Mouse (Mus musculus): Measurements from ENCODE around the gene Btbd9. TPM values are rescaled to one million over a fixed set of nuclear protein-coding genes. Genes with fewer than 3 reads are reported as not detected.
A peak's percentile ranks its signal among the peaks of the same experiment; 100 is the strongest.

Btbd9 gene
- polyA plus RNA-seq, 1 experiment from 2014 or later = 63.0 TPM

DNA sequence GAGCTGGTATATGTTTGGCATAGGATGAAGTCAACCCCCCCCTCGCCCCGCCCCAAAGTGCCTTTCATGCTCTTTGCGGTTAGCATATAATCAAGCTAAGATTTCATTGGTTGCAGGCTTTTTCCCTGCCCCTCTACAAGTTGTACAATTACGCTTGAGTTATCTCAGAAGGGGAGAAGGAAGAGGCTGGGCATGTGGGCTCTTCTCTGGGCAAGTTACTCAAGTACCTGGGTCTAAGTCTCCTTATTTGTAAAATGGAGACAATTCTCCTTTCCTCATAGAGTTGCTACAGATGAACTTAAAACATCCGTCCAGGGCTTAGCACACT lies 33.7 kb upstream of the Btbd9 start:
- Histone ChIP-seq H3K27me3 (ENCODE audit: low read depth, poor library complexity, severe bottlenecking) (no peaks in the 10 kb centered on the region), H3K36me3 (peaks cover 13% of the 10 kb centered on the region), H3K4me1 (peaks cover 46% of the 10 kb centered on the region), H3K9me3 (replicated peaks) (no peaks in the 10 kb centered on the region), H3K27ac (replicated peaks) (no peak overlapping the region), H3K4me3 (no peak overlapping the region)
- WGBS = 95% methylated on average over 5 of the region's 5 CpGs
- DNase-seq (ENCODE audit: low spot score) = no peak

DNA sequence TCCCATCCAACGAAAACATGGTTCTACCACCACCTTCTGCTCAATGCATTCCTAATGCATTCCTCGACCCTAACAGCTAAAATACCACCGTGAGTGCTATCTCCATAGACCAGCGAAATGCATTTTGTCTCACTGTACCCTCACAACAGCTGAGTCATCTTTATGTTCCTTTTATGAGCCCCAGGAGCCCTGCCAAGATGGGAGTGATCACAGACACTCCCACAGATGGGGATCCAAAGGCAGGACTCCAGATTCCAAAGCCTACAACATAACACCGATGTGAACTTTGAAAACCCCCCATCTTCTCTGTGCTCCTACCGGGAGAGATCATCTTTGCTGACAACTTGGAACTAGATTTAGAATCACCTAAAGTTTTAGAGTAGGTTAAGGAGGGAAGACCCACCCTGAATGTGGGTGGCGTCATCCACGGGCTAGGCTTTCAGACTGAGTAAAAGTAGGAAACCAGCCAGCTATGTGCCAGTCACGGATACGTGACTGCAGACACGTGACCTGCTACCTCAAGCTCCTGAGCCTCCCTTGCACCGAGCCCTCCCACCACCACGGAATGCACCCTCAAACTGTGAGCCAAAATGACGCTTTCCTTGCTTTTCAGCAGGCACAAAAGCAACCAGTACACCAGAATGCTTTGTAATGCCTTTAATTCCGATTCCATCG lies 33.2 kb upstream of the Btbd9 start:
- no peaks in the 10 kb centered on the region for H3K9me3 ChIP-seq (replicated peaks)
- WGBS = 94% methylated on average over 16 of the region's 16 CpGs
- no peak for DNase-seq (ENCODE audit: low spot score)
- H3K27ac ChIP-seq (replicated peaks) = no peak overlapping the region
- H3K36me3 ChIP-seq = peaks cover 13% of the 10 kb centered on the region
- no peaks in the 10 kb centered on the region for H3K27me3 ChIP-seq (ENCODE audit: low read depth, poor library complexity, severe bottlenecking)
- no peak overlapping the region for H3K4me3 ChIP-seq
- H3K4me1 ChIP-seq = peaks cover 46% of the 10 kb centered on the region

DNA sequence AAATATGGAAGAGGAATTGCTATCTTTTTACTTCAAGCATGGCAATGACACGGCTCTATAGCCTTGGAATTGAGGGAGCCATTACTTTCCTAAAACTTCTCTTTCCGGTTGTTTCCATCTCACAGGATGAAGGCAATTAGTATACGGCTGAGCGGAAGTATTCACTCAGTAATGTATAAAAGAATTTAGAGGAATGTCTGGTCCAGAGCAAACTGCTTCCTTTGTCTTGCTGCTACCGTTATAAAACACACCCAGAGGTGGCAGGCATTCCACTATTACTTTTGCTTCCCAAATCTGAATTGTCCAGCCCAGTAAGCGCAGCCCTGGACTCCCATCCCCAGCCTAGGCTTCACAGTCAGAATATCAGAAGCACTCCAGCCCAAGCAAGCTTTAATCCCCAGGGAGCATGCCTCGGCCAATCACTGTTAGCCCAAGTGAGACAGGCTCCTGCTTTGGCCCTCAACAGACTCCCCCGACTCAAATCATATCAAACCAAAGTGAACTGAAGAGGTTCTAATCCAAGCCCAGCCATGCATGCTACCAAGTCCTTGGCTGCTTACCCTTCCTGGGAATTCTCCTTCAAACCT lies 31.7 kb upstream of the Btbd9 start:
- no peak for DNase-seq (ENCODE audit: low spot score)

DNA sequence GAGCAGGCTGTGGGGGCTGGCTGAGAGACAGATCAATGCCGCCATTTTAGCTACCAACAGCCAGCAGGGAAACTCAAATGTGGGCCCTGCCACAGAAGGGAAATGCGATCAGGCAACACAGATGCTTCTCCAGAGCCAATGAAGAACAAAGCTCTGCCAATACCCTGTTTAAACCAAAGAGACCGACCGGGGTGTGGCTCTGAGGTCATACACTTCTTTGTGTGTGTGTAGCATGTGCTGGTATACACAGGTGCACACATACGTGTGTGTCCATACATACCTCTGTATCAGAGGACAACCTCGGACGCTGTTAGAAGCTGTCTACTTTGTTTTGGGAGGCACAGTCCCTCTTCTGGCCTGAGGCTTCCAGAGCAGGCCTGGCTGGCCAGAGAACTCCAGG lies 31.0 kb upstream of the Btbd9 start:
- DNase-seq (ENCODE audit: low spot score) = no peak
- WGBS = 94% methylated on average over 7 of the region's 7 CpGs
- peaks cover 46% of the 10 kb centered on the region for H3K4me1 ChIP-seq
- no peaks in the 10 kb centered on the region for H3K27me3 ChIP-seq (ENCODE audit: low read depth, poor library complexity, severe bottlenecking)
- H3K27ac ChIP-seq (replicated peaks) = 0 out of 2 replicates have a peak overlapping the region, but pooled peaks have one; percentile 38
- no peak overlapping the region for H3K4me3 ChIP-seq
- H3K36me3 ChIP-seq = peaks cover 34% of the 10 kb centered on the region
- no peaks in the 10 kb centered on the region for H3K9me3 ChIP-seq (replicated peaks)

More for the DNA sequence above, 31.7 kb upstream of the Btbd9 start:
- Histone ChIP-seq H3K27me3 (ENCODE audit: low read depth, poor library complexity, severe bottlenecking) (no peaks in the 10 kb centered on the region), H3K36me3 (peaks cover 27% of the 10 kb centered on the region), H3K4me3 (no peak overlapping the region), H3K9me3 (replicated peaks) (no peaks in the 10 kb centered on the region), H3K4me1 (peaks cover 46% of the 10 kb centered on the region), H3K27ac (replicated peaks) (0 out of 2 replicates have a peak overlapping the region, but pooled peaks have one; percentile 2)
- WGBS = 73% methylated on average over 8 of the region's 8 CpGs

DNA sequence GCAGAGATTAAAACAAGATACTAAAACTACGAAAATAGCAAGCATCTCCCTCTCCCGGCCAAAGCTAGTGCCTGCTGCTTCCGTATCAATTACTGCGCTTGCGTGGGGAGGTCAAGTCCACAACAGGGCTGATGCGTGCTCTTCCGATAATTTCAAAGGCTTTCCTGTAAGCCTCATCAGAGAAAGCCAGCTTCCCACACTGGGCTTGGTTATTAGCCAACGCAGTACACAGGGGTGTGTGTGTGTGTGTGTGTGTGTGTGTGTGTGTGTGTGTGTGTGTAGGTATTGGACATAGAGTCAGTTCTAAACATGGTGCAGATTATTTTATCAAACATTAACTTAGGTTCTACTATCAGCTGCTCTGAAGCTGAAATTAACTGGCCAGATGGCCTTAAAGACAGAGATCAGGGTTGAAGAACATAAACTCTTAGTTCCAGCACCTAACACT lies 30.4 kb upstream of the Btbd9 start:
- no peak for DNase-seq (ENCODE audit: low spot score)
- H3K9me3 ChIP-seq (replicated peaks) = no peaks in the 10 kb centered on the region
- peak overlapping the region; percentile 38; the same call in 1 of the 2 replicates for H3K27ac ChIP-seq (replicated peaks)
- H3K27me3 ChIP-seq (ENCODE audit: low read depth, poor library complexity, severe bottlenecking) = no peaks in the 10 kb centered on the region
- peaks cover 40% of the 10 kb centered on the region for H3K4me1 ChIP-seq
- no peak overlapping the region for H3K4me3 ChIP-seq
- H3K36me3 ChIP-seq = peaks cover 41% of the 10 kb centered on the region
- WGBS = 93% methylated on average over 8 of the region's 8 CpGs

GRCm38 (mm10) chr17:30606206-30606605 lies 29.9 kb upstream of the Btbd9 start:
- WGBS = 95% methylated on average over 11 of the region's 11 CpGs

GRCm38 (mm10) chr17:30605001-30605400 lies 28.7 kb upstream of the Btbd9 start:
- peaks cover 56% of the 10 kb centered on the region for H3K36me3 ChIP-seq
- H3K27ac ChIP-seq (replicated peaks) = no peak overlapping the region
- peaks cover 26% of the 10 kb centered on the region for H3K4me1 ChIP-seq
- 94% methylated on average over 5 of the region's 5 CpGs for WGBS
- no peaks in the 10 kb centered on the region for H3K27me3 ChIP-seq (ENCODE audit: low read depth, poor library complexity, severe bottlenecking)
- H3K9me3 ChIP-seq (replicated peaks) = no peaks in the 10 kb centered on the region
- no peak overlapping the region for H3K4me3 ChIP-seq
- DNase-seq (ENCODE audit: low spot score) = no peak

More at GRCm38 (mm10) chr17:30606206-30606605, 29.9 kb upstream of the Btbd9 start:
- no peaks in the 10 kb centered on the region for H3K9me3 ChIP-seq (replicated peaks)
- no peak for DNase-seq (ENCODE audit: low spot score)
- H3K27me3 ChIP-seq (ENCODE audit: low read depth, poor library complexity, severe bottlenecking) = no peaks in the 10 kb centered on the region
- no peak overlapping the region for H3K4me3 ChIP-seq
- H3K36me3 ChIP-seq = peaks cover 45% of the 10 kb centered on the region
- peaks cover 35% of the 10 kb centered on the region for H3K4me1 ChIP-seq
- no peak overlapping the region for H3K27ac ChIP-seq (replicated peaks)

GRCm38 (mm10) chr17:30604296-30604695 lies 28.0 kb upstream of the Btbd9 start:
- H3K4me1 ChIP-seq = peaks cover 26% of the 10 kb centered on the region
- H3K36me3 ChIP-seq = peaks cover 59% of the 10 kb centered on the region
- H3K9me3 ChIP-seq (replicated peaks) = no peaks in the 10 kb centered on the region
- no peak overlapping the region for H3K27ac ChIP-seq (replicated peaks)
- H3K27me3 ChIP-seq (ENCODE audit: low read depth, poor library complexity, severe bottlenecking) = no peaks in the 10 kb centered on the region
- WGBS = 89% methylated on average over 6 of the region's 6 CpGs
- H3K4me3 ChIP-seq = no peak overlapping the region
- no peak for DNase-seq (ENCODE audit: low spot score)

DNA sequence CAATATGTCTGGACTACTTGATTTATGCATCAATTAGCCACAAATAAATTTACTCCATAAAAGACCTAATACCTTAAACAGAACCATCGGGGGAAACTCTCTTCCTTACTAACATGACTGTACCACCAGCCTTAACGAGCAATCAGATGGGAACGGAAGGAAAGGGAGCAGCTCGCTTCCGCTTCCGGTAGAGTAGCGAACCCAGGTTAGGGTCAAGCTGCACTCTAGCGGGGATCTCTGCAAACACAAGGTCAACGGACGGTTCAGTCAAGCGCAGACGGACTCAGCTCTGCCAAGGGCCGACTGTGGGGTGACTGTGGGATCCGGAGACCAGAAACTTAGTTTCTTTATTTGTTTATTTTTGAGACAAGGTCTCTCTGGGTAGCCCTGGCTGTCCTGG lies 25.9 kb upstream of the Btbd9 start:
- Histone ChIP-seq H3K4me1 (peaks cover 5% of the 10 kb centered on the region; the same call in 1 of the 2 replicates), H3K4me3 (no peak overlapping the region), H3K36me3 (peaks cover 76% of the 10 kb centered on the region), H3K9me3 (replicated peaks) (peaks cover 2% of the 10 kb centered on the region; the same call in 1 of the 2 replicates), H3K27ac (replicated peaks) (no peak overlapping the region), H3K27me3 (ENCODE audit: low read depth, poor library complexity, severe bottlenecking) (no peaks in the 10 kb centered on the region)
- WGBS = 96% methylated on average over 14 of the region's 14 CpGs
- no peak for DNase-seq (ENCODE audit: low spot score)

GRCm38 (mm10) chr17:30598300-30598699 lies 22.0 kb upstream of the Btbd9 start:
- no peak overlapping the region for H3K4me3 ChIP-seq
- WGBS = 83% methylated on average over 5 of the region's 5 CpGs
- peaks cover 91% of the 10 kb centered on the region for H3K36me3 ChIP-seq
- peaks cover 5% of the 10 kb centered on the region for H3K4me1 ChIP-seq
- DNase-seq (ENCODE audit: low spot score) = no peak
- H3K27ac ChIP-seq (replicated peaks) = no peak overlapping the region
- H3K27me3 ChIP-seq (ENCODE audit: low read depth, poor library complexity, severe bottlenecking) = no peaks in the 10 kb centered on the region
- peaks cover 6% of the 10 kb centered on the region; the same call in 1 of the 2 replicates for H3K9me3 ChIP-seq (replicated peaks)

DNA sequence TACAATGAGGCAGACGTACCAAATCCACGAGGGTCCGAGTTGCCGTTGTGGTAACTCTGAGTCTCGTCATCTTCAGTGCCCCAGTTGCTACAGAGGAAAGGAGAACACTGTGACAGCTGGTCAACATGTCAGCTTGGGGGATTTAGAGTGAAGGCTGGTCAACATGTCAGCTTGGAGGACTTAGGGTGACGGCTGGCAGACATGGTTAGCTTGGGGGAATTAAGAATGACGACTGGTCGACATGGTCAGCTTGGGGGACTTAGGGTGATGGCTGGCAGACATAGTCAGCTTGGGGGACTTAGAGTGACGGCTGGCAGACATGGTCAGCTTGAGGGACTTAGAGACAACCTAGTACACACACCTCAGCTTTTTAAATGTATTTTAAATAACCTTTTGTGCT lies 21.5 kb upstream of the Btbd9 start:
- no peak overlapping the region for H3K4me3 ChIP-seq
- no peaks in the 10 kb centered on the region for H3K27me3 ChIP-seq (ENCODE audit: low read depth, poor library complexity, severe bottlenecking)
- WGBS = 96% methylated on average over 9 of the region's 9 CpGs
- H3K27ac ChIP-seq (replicated peaks) = no peak overlapping the region
- H3K4me1 ChIP-seq = peaks cover 5% of the 10 kb centered on the region
- peaks cover 91% of the 10 kb centered on the region for H3K36me3 ChIP-seq
- no peak for DNase-seq (ENCODE audit: low spot score)
- H3K9me3 ChIP-seq (replicated peaks) = peaks cover 6% of the 10 kb centered on the region; the same call in 1 of the 2 replicates

GRCm38 (mm10) chr17:30594846-30595245 lies 18.6 kb upstream of the Btbd9 start:
- H3K4me1 ChIP-seq = peaks cover 14% of the 10 kb centered on the region
- H3K27me3 ChIP-seq (ENCODE audit: low read depth, poor library complexity, severe bottlenecking) = no peaks in the 10 kb centered on the region
- no peak for DNase-seq (ENCODE audit: low spot score)
- 68% methylated on average over 6 of the region's 6 CpGs for WGBS
- peak overlapping the region; percentile 49; the same call in 1 of the 2 replicates for H3K27ac ChIP-seq (replicated peaks)
- peaks cover 6% of the 10 kb centered on the region; the same call in 1 of the 2 replicates for H3K9me3 ChIP-seq (replicated peaks)
- no peak overlapping the region for H3K4me3 ChIP-seq
- H3K36me3 ChIP-seq = peaks cover 74% of the 10 kb centered on the region

DNA sequence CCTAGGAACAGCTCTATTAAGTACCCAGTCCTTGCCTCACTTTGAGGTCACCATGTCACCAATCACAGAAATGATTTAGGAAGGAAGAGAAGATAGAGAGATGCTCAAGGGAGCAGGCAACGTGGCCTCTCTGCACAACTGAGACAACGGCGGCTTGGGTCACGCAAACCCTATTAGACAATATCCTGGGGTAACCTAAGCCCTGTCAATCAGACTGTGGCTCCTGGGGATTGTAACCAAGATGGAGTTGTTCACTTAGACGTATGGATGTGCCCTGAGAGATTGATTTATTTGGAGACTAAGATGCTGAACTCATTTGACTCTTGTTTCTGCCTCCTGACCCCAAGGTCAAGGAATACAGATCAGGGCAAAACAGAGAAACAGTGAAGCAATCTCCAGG lies 18.1 kb upstream of the Btbd9 start:
- H3K27ac ChIP-seq (replicated peaks) = no peak overlapping the region
- no peak for DNase-seq (ENCODE audit: low spot score)

More for the DNA sequence above, 18.1 kb upstream of the Btbd9 start:
- Histone ChIP-seq H3K36me3 (peaks cover 70% of the 10 kb centered on the region), H3K4me1 (peaks cover 14% of the 10 kb centered on the region), H3K27me3 (ENCODE audit: low read depth, poor library complexity, severe bottlenecking) (no peaks in the 10 kb centered on the region), H3K9me3 (replicated peaks) (peaks cover 6% of the 10 kb centered on the region; the same call in 1 of the 2 replicates), H3K4me3 (no peak overlapping the region)
- 68% methylated on average over 5 of the region's 5 CpGs for WGBS
